Mouse (Mus musculus): ENCODE results near the gene Ppp1r12b. TPM values are rescaled to one million over a fixed set of nuclear protein-coding genes. Genes with fewer than 3 reads are reported as not detected.
A peak's percentile ranks its signal among the peaks of the same experiment; 100 is the strongest.

The Ppp1r12b gene
- total RNA-seq, 2 experiments from 2014 or later = 6.2 to 6.3 TPM

- no peak for ATAC-seq (replicated peaks; ENCODE audit: poor library complexity, severe bottlenecking)
Measured at GRCm38 (mm10) chr1:134741946-134742661, 213.6 kb downstream of the Ppp1r12b start.

DNA sequence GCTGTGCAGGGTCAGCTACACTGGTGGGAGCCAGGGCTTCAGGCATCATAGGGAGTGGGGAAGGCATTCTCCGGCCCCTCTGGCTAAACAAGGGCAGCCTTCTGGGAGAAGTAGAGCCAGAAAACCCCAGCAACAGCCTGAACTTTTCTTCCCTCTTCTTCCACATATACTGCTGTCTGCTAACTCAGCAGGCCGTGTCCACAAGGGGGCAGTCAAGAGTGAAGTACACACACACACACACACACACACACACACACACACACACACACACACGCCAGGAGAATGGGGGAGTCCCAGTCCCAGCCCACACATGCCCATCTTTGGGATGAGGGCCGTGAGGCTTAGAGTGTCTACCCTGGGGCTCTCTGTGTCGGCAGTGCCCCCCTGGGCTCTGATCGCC, 214.3 kb downstream of the Ppp1r12b start:
- ATAC-seq (replicated peaks; ENCODE audit: poor library complexity, severe bottlenecking) = no peak

DNA sequence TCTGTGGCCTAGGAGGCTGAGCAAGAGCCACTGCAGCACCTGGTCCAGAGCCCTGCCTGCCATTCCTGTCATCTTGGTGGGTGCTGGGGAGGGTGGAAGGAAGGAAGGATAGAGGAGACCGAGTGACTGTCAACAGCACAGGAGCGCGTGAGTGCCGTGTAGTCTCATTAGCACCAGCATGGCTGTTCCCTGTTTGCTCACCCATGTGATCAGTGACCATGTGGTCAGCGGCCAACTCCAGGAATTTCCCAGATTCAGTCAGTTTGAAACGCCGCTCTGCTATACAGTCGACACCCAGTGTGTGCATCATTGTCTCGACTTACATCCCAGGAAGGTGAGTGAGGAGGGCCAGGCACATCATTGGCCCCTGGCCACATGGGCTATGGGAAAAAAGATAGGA, 218.3 kb downstream of the Ppp1r12b start:
- ATAC-seq (replicated peaks; ENCODE audit: poor library complexity, severe bottlenecking) = no peak

DNA sequence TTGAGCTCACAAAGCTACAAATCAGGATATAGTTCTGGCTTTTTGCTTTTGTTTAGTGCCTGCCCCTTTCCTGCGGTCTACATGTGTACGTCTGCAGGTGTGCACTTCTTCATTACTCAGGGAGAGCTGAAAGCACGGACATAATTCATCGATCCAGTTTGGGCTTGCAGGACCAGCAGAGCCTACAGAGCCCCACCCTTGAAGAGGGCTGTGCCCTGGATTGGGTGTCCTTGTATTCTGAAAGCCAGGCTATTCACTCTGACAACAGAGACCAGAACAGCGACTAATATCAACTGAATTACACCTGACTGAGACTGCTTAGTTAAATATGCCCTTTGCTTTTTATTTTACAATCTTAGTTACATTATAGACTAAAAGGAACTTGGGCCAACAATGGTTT, 222.1 kb downstream of the Ppp1r12b start:
- no peak for ATAC-seq (replicated peaks; ENCODE audit: poor library complexity, severe bottlenecking)

DNA sequence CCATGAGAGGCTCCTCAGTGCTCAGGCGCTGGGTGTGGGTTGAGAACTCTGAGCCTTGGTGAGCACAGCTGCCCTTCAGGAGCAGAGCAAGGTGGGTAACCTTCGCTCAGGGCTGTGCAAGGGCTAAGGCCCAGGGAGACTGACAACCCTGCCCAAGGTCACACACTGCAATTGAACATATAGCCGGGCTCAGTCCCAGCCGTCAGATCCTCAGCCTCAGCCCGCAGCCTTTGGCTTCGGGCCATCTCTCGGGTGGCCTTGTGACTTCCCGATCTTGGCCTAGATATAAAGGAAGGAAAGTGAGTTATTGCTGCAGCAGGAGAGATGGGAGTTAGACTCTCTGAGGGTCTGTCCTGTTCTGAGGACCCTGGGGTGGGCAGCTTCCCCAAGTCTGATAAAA, 228.5 kb downstream of the Ppp1r12b start:
- ATAC-seq (replicated peaks; ENCODE audit: poor library complexity, severe bottlenecking) = peak; percentile 28; the same call in 1 of the 2 replicates

- no peak for ATAC-seq (replicated peaks; ENCODE audit: poor library complexity, severe bottlenecking)
Measured at GRCm38 (mm10) chr1:134726480-134726879, 229.3 kb downstream of the Ppp1r12b start.

- peak; percentile 85 for ATAC-seq (replicated peaks; ENCODE audit: poor library complexity, severe bottlenecking)
Measured at GRCm38 (mm10) chr1:134725276-134725675, 230.5 kb downstream of the Ppp1r12b start.

DNA sequence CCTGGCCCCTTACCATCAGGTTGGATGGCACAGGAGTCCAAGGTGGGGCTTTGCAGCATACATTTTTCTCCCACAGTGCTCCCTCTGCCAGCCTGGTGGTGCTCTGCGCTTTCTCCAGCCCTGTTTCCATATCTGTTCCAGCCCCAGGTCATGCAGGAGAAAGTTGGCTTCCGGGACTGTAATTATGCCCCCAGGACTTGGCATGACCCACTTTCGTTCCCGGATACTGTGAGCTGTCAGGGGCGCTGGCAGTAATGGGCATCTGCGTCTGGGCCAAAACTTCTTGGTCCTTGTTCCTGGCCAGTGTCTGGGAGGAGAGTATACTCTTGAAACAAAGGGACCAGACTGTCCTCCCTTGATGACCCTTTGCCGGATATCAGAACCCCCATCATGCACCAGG, 232.9 kb downstream of the Ppp1r12b start:
- ATAC-seq (replicated peaks; ENCODE audit: poor library complexity, severe bottlenecking) = no peak

DNA sequence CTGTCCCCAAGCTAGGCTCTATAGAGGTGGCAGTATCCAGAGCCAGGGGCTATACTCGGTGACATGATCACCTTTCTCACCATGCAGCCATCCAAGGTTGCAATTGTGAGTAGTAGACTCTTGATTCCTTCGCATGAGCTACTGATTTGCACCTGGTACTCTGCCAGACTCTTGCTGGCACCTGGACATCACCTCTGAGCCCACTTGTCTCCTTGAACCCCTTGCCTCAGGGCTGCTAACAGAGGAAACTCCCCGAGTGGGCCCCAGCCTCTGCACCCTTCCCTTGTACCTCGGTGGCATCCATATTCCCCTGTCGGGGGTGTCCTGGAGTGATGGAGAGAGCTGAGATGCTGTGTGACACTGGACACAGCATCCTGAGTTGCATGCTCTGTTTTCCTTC, 234.3 kb downstream of the Ppp1r12b start:
- no peak for ATAC-seq (replicated peaks; ENCODE audit: poor library complexity, severe bottlenecking)

DNA sequence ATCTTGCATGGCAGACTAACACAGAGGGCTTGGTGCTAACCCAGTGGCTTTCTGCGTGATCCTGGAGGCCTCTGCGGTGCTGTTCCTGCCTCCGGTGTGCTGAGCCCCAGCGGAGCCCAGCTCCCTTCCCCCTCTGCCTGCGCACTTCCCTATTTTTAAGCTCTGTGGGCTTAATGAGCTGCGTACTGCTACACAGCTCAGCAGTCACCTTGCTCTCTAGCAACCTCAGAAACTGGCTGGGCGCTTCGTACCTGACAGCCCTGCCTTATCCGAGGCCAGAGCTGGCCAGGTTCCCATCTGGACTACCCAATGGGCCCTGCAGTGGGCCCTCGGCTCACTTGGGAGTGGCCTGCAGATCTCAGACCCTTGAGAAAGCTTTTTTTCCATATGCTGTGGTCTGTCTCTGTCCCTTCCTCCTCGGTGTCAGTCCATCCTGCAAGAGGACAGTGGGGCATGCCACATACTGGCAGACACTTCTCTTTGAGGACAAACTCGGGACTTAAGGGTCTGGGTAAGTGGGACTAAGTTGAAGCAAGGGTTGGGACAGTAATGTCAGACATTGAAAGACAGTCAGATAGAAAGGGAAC, 235.9 kb downstream of the Ppp1r12b start:
- peak; percentile 88 for ATAC-seq (replicated peaks; ENCODE audit: poor library complexity, severe bottlenecking)

DNA sequence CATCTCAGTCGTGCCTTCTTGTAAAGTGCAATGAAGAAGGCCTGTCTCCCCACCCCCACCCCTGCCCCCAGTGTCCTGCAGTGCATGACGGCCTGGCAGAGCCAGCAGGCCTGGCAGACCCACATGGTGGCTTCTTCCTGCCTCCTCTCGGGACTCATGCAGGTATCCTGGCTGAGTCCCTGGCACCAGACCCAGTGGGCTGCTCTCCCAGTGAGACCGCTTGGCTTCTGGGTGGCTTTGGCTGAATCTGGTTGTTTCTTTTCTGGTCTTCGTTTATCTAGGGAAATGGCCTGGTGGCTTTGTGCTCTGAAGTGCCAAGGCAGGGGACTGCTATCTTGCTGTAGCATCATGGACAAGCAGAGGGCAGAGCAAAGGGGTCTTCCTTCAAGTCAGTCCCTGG, 240.7 kb downstream of the Ppp1r12b start:
- ATAC-seq (replicated peaks; ENCODE audit: poor library complexity, severe bottlenecking) = no peak

DNA sequence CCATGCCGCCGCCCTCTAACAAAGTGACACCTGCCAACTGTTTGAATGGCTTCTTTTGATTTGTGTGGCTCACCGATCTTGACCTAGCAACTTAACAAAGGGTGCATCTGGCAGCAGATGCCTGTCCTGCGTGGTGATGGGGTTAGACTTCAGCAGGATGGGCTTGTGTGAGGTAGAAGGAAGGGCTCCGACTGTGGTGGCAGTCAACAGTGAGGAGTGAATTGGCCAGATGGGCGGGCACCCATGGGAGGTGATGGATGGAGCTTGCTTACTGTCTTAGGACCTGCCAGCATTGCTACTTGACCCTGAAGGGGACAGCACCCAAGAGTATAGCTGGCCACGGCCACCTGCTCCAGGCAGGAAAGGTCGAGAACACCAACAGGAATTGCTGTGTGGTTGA, 241.6 kb downstream of the Ppp1r12b start:
- no peak for ATAC-seq (replicated peaks; ENCODE audit: poor library complexity, severe bottlenecking)

- ATAC-seq (replicated peaks; ENCODE audit: poor library complexity, severe bottlenecking) = no peak
Measured at GRCm38 (mm10) chr1:134713421-134713969, 242.2 kb downstream of the Ppp1r12b start.

- no peak for ATAC-seq (replicated peaks; ENCODE audit: poor library complexity, severe bottlenecking)
Measured at GRCm38 (mm10) chr1:134712781-134713299, 242.9 kb downstream of the Ppp1r12b start.

DNA sequence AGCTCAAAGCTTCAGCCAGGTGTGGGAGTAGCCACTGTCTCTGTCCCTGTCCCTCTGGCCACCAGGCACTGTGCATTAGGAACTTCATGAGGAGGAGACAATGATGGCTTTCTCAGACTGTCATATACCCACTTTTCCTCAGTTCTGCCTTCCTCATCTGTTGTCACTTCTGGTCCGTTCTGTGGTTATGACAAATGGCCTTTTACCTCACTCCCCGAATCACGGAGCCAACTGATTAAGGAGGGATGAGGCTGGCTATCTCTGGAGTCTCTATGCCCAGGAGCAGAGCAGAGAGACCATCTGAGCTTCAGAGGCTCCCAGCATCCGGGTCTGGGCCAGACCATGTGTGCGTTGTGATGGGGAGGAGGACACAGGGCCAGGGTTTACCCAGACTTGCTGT, 244.1 kb downstream of the Ppp1r12b start:
- ATAC-seq (replicated peaks; ENCODE audit: poor library complexity, severe bottlenecking) = no peak

DNA sequence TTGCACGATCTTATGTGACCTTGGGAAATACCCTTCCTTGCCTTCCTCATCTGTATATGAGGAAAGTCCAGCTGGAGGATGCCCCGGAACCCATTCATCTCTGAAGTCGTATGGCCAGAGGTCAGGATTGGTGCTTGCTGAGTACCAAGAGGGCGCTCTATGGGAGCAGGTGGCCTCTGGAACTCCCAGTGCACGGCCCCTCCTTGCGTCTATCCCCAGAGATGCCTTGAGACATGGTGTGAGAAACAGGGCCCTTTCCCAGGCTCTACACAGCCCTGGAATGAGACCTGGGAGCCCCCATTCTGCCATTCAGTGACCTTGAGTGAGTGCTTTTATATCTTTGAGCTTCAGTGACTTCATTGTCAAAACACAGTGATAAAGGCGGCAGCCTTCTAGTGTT, 244.7 kb downstream of the Ppp1r12b start:
- no peak for ATAC-seq (replicated peaks; ENCODE audit: poor library complexity, severe bottlenecking)

GRCm38 (mm10) chr1:134709411-134710306, 246.1 kb downstream of the Ppp1r12b start:
- no peak for ATAC-seq (replicated peaks; ENCODE audit: poor library complexity, severe bottlenecking)

GRCm38 (mm10) chr1:134708801-134709385, 246.8 kb downstream of the Ppp1r12b start:
- peak; percentile 53 for ATAC-seq (replicated peaks; ENCODE audit: poor library complexity, severe bottlenecking)

GRCm38 (mm10) chr1:134708274-134708673, 247.5 kb downstream of the Ppp1r12b start:
- no peak; the same call in 1 of the 2 replicates for ATAC-seq (replicated peaks; ENCODE audit: poor library complexity, severe bottlenecking)

DNA sequence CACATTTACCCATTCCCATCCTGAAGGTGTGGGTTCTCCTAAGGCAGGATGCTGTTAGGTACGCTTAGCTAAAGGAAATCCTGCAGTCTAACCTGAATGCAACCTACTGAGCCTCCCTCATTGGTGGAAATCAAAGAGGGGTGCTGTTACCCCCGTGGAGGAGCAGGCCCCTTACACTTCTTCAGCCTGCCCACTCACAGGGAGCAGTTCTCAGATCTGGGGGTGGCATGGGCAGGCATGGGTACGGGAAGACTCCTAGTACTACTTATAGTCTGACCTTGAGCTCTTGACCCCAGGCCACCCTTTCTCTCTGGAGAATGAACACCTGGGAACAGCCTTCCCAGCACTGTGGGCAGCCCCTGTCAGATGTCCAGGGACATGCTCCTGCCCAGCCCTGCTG, 248.2 kb downstream of the Ppp1r12b start:
- no peak for ATAC-seq (replicated peaks; ENCODE audit: poor library complexity, severe bottlenecking)
